Mouse (Mus musculus) olfactory bulb, adult 2 months (tissue): ENCODE data around the gene Hs6st2.

Experiments
- CTCF ChIP-seq: fragments of 200-500 bp; IDR thresholded peaks from 2 replicates; pipeline ENCODE4 v1.5.1; 2012; ENCODE audit warnings: low read depth, mild to moderate bottlenecking, low read length, moderate library complexity; ENCODE audit not compliant: insufficient read depth
- POLR2A ChIP-seq: fragments of 200-500 bp; IDR thresholded peaks from 2 replicates; pipeline ENCODE4 v1.6.1; 2012; ENCODE audit warnings: mild to moderate bottlenecking, low read depth, low read length, moderate library complexity; ENCODE audit not compliant: insufficient read depth

GRCm38 (mm10) chrX:51374670-51375069 lies 307.0 kb downstream of the Hs6st2 start:
- TF ChIP-seq CTCF (no peak), POLR2A (no peak)
